Mouse (Mus musculus) granulocyte monocyte progenitor cell, adult 5-6 weeks (primary cell): ENCODE measurements around the gene 4933417A18Rik. TPM values are rescaled to one million over a fixed set of nuclear protein-coding genes. Genes with fewer than 3 reads are reported as not detected.
"Not testable (repeated sequence)": the region's sequence is repeated elsewhere in the genome, so short reads cannot be mapped to it uniquely, and the experiment has no call there.

Experiments
- ATAC-seq: replicated peaks from 2 replicates; pipeline ENCODE4 v1.8.0; 2016; ENCODE audit warnings: mild to moderate bottlenecking, moderate TSS enrichment, inconsistent platforms; ENCODE audit not compliant: poor library complexity, severe bottlenecking
- total RNA-seq, 2 experiments: library from RNA; stranded (forward) in 1 of 2; stranded (reverse) in 1 of 2; fragments of 200-712, 200-1000 nt in 1 of 2; fragments of >200 nt in 1 of 2; fragmentation: Nextera tagmentation in 1 of 2; gene quantifications; 2 replicates each; pipeline ENCODE4 v1.2.3; 2014 to 2017

Gene 4933417A18Rik
- total RNA-seq (2014; fragmentation: Nextera tagmentation) (not detected in 2 replicates), total RNA-seq (2017) (not detected in 2 replicates)

DNA sequence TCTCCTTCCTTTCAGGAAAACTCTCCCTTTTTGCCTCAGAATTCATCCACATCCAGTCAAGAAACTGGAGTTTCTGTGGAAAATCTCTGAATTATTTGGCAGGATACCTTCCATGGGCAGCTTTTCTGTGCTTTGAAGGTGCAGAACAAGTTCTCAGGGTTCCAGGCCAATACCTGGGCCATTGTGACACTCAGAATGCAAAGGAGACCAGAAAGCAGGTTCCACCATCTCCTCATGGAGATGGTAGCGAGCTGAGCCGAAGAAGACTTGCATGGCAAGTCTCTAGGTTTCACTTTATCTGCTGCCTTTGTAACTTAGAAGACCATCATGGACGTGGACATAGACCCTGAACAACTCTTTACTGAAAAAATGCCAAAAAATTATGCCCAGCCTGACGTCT lies at the start of gene 4933417A18Rik, which contains the start of gene Fam217a:
Gene 4933417A18Rik (plus strand): TSS at position 200 of the 400 bp plus-strand sequence.
Gene Fam217a (minus strand): TSS at position 101 of the 400 bp plus-strand sequence.
- no peak for ATAC-seq

DNA sequence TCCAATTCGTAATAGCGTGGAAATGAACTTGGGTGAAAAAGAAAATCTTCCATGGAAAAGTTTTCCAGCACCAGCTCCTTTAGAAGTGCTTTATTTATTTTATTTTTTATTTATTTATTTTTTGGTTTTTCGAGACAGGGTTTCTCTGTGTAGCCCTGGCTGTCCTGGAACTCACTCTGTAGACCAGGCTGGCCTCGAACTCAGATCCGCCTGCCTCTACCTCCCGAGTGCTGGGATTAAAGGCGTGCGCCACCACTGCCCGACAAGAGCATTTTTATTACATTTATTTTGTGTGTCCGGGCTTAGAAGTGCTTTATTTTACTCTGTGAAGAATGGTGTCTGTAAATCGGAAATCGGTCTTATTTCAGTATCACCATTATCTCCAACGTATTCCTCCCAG lies 49.5 kb upstream of the 4933417A18Rik start:
- ATAC-seq: not testable (repeated sequence)

DNA sequence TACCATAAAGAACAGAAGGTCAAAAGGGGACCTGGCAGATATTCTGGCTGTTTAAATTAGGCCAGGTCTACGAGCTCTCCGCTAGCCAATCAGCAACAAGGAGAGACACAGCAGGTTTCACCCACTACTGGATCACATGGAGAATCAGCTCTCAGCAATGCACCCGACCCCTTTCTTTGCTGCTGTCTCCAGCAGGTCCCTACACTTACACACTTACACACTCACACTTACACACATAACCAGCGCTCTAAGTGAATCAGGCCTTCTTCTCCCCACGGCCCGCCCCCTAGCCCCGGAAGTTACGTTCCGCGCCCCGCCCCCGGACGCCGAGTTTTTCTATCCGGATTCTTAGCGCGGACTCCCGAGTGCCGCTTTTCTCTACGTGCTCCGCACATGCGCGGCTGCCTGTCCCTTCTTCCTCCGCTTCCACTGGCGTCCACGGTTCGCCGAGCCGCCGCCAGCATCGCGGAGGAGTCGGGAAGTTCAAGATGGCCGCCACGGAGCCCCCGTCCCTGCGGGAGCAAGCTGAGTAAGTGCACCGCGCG lies 49.0 kb upstream of the 4933417A18Rik start, which contains the start of gene Prpf4b:
Gene Prpf4b (plus strand): TSS at position 137 of the 545 bp plus-strand sequence.
- peak; percentile 65 for ATAC-seq

DNA sequence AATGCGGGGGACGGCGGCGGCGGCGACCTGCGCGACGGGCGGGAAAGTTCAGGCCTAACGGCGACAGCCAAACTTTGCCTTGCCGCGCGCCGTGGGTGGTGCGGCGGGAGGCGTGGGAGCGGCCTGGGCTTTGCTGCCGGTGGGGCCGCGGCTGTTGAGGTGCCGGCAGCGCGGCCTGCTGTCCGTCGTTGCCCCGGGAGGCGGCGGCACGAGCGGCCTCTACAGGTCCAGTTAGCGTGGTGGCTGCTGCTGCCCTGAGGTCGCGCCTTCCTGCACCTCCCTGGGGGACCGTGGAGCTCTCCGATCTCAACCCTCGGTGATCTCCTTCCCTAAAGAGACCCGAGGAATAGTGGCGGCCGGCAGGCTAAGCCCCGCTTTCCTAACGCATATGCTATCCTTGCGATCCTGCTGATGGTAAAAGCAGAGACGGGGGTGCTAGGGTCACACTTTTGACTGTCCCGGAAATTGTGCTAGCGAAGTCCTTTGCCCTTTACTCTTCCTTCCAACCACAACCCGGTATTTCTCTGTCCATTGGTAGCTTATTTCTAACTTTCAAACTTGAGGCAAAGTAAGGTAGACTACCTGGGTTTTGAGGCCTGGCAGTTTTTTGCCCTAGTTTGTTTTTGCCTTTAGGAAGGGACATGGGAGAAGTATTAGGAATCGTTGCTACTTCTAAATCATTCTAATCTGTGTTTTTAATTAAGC lies 48.3 kb upstream of the 4933417A18Rik start:
- peak; percentile 49 for ATAC-seq

DNA sequence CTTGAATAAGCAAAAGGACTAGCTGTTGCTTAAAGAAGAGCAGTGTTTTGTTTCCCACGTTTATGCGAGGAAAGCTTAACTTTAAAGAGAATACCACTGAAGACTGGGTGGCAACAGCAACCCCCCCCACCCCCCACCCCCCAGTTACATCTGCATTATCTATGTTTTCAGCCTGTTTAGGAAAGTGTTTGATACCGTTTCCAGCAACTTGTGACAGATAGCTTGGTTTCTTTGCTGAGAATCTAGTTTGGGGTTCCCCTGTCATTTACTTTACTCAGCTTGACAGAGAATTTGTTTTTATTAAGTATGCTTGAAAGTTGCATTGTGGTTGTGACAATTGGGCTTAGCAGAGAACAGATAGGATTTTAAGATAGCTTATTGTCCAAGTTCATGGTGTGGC lies 47.7 kb upstream of the 4933417A18Rik start:
- no peak for ATAC-seq

DNA sequence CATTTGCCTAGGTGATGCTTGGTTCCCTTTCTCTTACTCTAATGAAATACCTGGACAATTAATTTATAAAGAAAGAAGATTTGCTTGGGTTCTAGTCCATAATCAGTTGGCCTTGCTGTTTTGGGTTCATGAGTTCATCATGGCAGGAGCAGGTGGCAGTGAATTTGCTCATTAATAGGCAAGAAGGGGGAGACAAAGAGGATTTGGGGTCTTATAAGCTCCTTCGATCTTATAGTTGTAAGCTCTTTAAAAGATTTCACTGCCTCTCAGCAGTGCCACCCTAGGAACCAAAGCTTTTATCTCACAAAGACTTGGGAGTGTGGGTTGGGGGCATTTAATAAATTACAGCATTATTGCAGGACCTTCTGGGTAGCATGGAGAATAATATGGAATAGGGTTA lies 31.3 kb upstream of the 4933417A18Rik start:
- no peak for ATAC-seq

DNA sequence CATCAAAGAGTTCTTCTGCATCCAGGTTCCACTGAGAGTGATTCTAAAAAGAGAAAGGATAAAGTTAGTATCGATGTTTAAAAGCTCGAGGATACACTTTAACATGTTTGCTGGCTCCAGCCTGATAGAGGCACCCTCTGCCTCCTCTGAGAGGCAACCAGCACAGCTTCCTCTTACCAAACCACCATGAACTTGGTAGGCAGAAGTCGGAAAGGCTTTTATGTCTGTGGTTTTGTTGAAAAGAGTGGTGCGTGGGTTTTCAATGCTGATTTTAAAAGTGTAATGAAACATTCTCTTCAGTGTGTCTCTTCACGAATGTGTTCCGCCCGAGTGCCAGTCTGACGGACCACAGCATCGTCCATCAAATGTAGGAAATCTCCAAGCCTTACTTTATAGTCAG lies 9.6 kb upstream of the 4933417A18Rik start:
- 0 out of 2 replicates have a peak, but pooled peaks have one; percentile 40 for ATAC-seq

DNA sequence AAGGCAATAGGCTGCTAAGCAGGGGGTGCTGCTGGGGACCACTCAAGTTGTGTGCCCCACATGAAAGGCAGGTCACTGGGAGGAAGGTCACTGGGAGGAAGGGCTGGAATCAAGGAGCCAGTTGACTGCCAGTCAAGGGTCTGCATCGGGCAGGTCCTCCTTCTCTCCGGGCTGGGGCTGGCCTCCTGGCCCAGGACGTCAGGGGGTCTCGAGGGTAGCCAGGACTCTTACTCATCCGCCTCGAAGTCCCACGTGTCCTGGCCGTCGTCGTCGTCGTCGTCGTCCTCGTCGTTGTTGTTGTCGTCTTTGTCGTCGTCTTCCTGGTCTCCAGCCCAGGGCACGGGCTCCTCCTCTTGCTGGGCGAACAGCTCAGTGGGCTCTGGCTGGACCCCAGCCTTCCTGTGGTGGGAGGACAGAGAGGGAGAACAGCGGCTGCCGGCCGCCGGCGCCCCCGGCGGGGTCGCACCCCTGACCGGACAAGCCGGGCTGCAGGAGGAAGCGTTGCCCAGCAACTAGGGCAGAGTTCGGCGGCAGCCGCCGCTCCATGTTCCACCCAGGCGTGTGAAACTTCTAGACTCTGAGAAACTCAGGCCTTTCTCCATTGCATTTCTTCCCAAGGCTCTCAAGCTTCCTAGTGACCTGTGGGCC lies 7.6 kb upstream of the 4933417A18Rik start:
- ATAC-seq: peak; percentile 44

DNA sequence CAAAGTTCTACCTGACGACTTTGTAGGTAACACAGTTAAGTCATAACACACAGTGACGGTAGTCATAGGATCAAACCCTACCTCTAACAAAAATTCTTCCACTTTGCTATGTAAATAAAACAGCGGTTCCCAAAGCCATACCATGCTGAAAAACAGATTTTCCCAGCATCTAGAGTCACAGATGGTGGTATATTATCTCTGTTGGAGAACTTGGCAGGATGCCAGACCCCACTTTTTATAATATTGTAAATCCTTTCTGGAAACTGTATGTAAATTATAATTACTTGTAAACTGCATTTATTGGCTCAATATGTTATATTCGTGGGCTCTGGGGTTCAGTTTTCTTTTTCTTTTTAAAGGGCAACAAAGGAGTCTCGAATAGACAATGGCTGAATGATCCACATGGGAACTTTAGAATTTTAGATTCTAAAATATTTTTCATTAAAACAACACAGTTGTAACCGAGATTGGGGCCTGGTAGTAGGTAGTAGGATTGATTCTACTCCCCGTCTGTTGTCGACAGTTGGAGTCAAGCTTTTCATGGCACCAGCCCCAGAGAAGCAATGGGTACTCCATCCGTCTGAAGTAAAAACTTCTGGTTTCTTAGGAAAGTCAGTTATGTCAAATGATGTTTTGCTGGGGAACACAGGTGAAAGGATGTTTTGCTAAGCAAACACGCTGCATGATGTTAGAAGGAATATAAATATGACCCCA lies 10.9 kb downstream of the 4933417A18Rik start:
- no peak for ATAC-seq

DNA sequence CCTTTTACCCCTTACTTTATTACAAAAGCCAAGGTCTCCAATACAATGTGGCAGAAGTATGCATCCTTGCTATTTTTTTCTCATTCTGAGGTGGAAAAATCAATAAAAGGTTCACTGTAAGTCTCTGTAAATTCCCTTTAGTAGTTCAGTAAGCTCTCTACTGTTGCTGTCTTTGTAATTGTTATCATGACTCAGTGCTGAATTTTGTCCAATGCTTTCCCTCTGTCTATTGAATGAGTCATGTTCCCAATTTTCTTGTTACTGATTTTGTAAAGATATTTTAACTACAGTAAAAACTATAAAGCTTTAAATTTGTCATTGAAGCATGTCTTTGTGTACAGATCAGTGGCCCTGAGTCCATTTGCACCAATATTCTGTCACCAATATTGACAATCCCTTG lies 18.2 kb downstream of the 4933417A18Rik start:
- no peak for ATAC-seq

DNA sequence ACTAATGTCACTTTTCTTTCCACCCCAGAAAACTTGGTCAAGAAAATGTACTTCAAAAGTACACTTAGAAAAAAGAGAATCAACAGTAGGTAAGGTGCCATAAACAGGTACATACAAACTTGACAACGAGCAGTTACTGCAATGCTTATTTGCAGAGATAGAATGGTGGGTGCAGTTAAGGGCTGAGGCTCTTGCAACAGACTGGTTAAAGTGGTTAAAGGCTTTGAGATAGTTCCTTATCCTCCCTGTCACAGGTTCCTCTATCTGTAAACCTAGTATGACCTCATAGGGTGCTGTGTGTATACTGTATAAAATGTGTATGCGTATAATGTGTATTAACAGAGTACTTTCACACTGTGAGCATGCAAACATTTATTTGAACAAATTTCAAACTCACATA lies 27.2 kb downstream of the 4933417A18Rik start:
- peak; percentile 99 for ATAC-seq

DNA sequence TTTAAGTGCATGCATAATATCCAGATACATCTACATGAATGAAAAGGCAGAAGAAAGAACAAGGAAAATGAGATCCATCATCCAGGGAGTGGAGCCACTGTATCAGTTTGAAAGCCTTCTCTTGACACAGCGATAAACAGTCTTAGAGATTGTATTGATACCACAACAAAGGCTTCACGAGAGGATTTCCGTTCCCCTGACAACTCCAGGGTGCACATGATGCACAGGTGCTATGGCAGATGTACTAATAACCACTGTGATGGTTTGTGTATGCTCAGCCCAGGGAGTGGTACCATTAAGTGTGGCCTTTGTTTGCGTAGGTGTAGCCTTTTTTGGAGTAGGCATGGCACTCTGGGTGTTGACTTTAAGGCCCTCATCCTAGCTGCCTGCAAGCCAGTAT lies 32.7 kb downstream of the 4933417A18Rik start:
- ATAC-seq: no peak

DNA sequence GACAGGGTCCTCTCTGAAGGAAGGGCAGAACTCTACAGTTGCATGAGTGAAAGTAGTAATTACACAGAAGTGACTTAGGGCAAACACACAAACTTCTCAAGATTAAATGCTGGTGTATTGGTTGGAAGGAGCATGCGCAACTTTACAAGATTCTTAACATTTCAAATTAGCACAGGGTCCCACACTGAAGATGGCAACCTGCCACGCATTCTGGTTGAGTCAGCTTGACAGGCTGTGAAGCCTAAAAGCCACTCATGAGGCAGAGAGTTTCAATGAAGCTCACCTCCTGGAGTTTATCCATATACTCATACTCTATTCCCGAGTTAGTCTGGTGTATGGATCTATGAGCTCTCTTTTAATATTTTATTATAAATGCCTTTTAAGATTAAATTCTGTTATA lies 33.9 kb downstream of the 4933417A18Rik start:
- not testable (repeated sequence) for ATAC-seq

DNA sequence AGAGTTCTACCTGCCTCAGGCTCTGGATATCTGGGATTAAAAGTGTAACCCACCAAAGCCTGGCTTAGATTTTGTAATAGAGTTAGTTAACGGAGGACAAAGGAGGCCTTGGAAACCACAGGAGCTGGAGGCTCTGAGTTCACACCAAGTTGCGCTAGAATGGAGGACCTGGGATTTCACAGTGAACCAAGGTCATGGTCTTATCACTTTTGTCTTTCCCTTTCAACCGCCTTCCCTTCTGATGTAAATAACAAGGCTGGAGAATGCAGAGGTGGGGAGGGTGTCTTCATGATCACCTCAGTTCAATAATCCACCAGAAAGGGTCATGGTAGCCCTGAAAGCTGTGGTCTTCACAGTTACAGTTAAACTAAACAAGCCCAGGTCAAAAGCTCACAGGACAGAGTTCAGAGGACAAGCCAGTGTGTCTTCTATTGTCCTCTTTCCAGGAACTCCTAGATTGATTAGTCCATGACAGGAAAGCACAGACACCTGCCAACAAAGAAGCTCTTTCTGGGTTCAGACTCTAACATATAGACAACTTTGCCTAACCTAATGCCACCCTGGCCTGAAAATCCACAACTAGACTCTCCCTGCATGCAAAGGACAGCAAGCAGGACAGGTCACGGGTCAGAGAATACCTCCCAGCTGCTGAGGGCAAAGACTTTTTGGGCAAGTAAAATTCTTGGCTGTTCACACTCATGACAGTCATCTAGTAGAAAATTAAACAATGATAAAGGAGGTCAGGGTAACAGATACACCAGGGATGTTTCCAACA lies 37.0 kb downstream of the 4933417A18Rik start:
- ATAC-seq: no peak

DNA sequence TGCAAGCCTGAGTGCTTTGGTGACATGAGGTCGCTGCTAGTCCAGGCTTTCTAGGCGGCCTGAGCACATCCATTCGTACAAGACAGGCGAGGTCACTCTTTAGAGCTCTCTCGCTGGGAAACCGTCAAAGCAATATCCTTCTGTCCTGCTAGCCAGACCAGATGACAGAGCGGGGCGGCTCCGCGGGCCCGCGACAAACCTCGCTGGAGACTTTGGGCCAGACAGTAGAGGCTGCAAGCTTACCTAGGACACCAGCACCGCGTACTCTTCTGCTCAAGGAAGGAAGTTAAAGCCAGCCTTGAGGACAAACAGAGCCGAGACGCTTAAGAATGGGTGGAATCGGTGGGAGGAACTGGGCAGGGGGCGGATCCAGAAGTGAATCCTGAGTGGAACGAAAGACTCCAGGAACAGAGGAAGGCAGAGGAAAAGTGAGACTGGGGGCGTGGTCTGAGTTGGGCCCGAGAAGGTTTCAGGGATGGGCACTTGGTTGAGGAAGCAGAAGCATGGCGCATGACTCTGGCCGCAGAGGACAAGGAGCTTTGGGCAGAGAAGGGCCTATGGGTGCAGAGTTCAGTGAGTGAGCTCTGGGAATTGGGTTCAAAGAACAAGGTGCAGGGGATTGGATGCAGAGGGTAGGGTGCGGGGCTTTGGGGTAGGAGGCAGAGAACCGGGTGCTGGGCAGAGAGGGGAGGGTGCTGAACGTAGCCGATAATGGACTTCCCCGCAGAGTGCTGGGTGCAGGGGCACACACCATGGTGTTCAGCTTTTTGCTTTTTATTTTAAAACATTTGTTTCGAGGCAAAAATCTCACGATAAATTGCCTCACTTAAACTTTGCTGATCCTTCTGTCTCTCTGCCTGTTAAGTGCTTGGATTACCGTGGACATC lies 39.5 kb downstream of the 4933417A18Rik start, which contains the start of gene Eci3:
Gene Eci3 (minus strand): TSS at position 300 of the 887 bp plus-strand sequence.
- ATAC-seq: peak; percentile 91

DNA sequence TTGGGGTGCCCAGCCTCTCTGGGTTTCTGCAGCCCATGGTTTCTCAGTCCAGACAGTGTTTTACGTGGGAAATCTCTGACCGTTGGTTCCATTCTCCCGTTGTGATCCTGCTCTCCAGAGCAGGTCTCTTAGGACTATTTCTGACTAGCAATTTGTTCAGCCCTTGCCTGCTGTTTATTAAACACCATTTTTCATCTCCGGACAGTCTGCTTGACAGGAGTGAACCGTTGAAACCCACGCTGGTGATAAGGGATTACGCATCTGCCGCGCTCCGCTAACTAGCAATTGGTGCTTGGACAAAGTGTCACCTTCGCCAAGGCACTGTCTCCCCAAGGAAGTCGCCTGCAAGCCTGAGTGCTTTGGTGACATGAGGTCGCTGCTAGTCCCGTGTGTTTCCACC lies 40.2 kb downstream of the 4933417A18Rik start:
- ATAC-seq: 0 out of 2 replicates have a peak, but pooled peaks have one; percentile 15

DNA sequence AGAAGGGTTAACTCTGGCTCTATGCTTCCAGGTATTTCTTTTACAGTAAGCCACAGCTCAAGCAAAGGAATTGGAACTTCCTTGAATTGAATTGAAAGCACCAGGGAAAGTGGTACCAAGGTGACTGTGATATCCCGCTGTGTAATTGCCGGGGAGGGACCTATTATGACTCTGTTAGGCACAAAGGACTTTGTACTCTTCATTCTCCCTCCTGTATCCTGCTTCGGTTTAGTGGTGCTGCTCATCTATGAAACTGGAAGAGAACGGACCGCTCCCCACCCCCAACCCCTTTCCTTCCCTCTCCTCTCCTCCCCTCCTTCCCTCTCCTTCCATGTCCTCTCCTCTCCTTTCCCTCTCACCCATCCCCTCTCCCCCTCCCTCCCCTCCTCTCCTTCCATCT lies 40.7 kb downstream of the 4933417A18Rik start:
- no peak for ATAC-seq

DNA sequence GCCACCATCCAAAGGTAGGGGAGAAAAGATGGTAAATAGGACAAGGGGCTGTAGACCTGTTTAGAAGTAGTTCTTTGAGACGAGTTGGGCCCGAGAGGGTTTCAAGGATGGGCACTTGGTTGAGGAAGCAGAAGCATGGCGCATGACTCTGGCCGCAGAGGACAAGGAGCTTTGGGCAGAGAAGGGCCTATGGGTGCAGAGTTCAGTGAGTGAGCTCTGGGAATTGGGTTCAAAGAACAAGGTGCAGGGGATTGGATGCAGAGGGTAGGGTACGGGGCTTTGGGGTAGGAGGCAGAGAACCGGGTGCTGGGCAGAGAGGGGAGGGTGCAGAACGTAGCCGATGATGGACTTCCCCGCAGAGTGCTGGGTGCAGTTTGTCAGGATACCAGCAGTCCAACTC lies 41.4 kb downstream of the 4933417A18Rik start:
- peak; percentile 40; the same call in 1 of the 2 replicates for ATAC-seq

DNA sequence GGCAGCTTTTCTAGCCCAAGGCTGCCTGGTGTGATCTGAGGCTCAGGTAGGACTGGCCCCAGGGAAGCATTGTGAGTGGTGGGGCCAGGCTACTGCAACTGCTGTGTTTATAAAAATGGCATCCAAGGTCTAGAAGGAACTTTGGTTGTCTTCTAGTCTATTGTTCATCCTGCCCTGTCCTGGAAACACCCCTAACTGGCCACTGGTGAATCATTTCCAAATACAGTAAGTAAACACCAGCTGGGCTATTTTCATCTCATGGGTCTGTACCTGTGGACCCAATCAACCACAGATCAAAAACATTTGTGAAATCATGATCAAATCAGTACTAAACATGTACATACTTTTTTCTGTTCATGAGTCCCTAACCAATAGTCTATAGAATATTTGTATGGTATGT lies 48.2 kb downstream of the 4933417A18Rik start:
- ATAC-seq: not testable (repeated sequence)
